10 mouse cellular contexts compared by ENCODE assay signal in the genomic region with DNA sequence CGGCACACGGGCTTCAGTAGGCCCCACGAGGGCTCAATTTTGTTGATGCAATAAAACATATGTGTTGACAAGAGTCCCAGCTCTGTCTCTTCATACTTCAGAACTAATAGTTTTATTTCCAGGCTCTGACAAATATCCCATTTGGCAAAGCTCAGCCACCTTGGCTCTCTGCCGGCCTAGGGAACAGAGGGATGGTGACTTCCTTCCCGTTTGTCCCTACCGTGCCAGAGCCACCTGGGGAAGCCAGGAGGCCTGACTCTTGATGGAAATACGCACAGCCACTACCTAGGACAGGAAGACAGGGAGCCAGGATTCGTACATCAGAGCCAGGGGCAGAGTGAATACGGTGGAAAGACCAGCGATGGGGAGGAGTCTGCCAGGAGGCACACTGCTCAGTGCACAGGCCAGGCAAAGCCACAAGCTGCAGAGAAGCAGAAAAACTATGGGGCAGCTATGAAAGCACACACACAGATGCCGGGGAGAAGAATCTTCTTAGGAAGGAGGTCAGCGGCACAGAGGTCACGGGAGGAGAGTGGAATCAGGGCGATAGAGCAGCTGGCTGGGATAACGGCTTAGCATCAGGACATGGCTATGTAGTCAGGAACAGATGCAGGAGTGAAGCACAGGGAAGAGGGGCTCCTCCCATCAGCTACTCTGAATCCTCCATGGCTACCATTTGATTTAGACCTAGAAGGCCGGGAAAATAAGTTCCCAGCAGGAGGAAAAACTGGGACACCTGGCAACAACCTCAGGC. TPM values are rescaled to one million over a fixed set of nuclear protein-coding genes. Genes with fewer than 3 reads are reported as not detected.
DNase-seq lines count a peak whose midpoint lies in the region; ATAC-seq and TF ChIP-seq lines count a peak whose summit lies in the region.
"Had no signal": no experiment of that assay in that cellular context is flagged by ENCODE, and none has a peak within 500 bp of the region (broad histone marks: within the 10 kb centered on the region; RNA-seq: fewer than 3 reads in every experiment).

No protein-coding gene starts in this region.

- H3K36me3 ChIP-seq in heart, embryonic 12.5 days = no peaks in the 10 kb centered on the region
- H3K36me3 ChIP-seq in thymus, adult 2 months (ENCODE audit: control insufficient read depth, insufficient read depth, low read length) = no peaks in the 10 kb centered on the region

- H3K27ac ChIP-seq in heart, embryonic 12.5 days (ENCODE audit: poor library complexity, severe bottlenecking) = no peak overlapping the region
- no peak overlapping the region for H3K27ac ChIP-seq in thymus, adult 2 months (ENCODE audit: control insufficient read depth, insufficient read depth, low read length)
- H3K27ac ChIP-seq: forebrain, embryonic 10.5 days; limb, embryonic 15.5 days had no signal

- no peak for TF ChIP-seq POLR2A in thymus, adult 2 months (IDR thresholded peaks at IDR 0.05; ENCODE audit: control insufficient read depth, extremely low read depth, insufficient read depth, low read length, poor library complexity)

- H3K9me3 ChIP-seq in heart, embryonic 12.5 days (replicated peaks) = no peaks in the 10 kb centered on the region
- H3K9me3 ChIP-seq: limb, embryonic 15.5 days had no signal

- no peak for TF ChIP-seq CTCF in thymus, adult 2 months (IDR thresholded peaks at IDR 0.05; ENCODE audit: borderline replicate concordance, control insufficient read depth, extremely low read depth, insufficient read depth, low read length, poor library complexity)

- 78% methylated on average over 16 of the region's 16 CpGs for WGBS in heart, embryonic 12.5 days
- WGBS in thymus, adult 2 months = 78% methylated on average over 16 of the region's 16 CpGs

- DNase-seq in heart, adult 11 months = peak; percentile 97
- peak; percentile 79 to 82 for DNase-seq in cerebellum, postnatal 10 days
- peak; percentile 74 to 76 for DNase-seq in heart, postnatal 14 days
- peak; percentile 55 for DNase-seq in lung, postnatal 36 days
- DNase-seq in thymus, adult 2 months = no peak
- DNase-seq in embryo, embryonic 9.5 days (ENCODE audit: extremely low spot score) = no peak
- DNase-seq in layer of hippocampus, adult 9-11 months = no peak

- no peaks in the 10 kb centered on the region for H3K27me3 ChIP-seq in heart, embryonic 12.5 days (replicated peaks)
- H3K27me3 ChIP-seq in thymus, adult 2 months (ENCODE audit: control insufficient read depth, insufficient read depth, low read length) = no peaks in the 10 kb centered on the region
- H3K27me3 ChIP-seq: limb, embryonic 15.5 days had no signal

- H3K4me3 ChIP-seq in heart, embryonic 12.5 days = no peak overlapping the region
- no peak overlapping the region for H3K4me3 ChIP-seq in thymus, adult 2 months (ENCODE audit: control insufficient read depth, insufficient read depth, low read length)
- H3K4me3 ChIP-seq: forebrain, embryonic 10.5 days; limb, embryonic 15.5 days had no signal

- ATAC-seq in heart, embryonic 12.5 days (ENCODE audit: insufficient number of reproducible peaks, low FRiP score) = no peak

- H3K4me2 ChIP-seq in heart, embryonic 12.5 days = no peak overlapping the region
- H3K4me2 ChIP-seq: limb, embryonic 15.5 days had no signal

- peaks cover 55% of the 10 kb centered on the region for H3K4me1 ChIP-seq in heart, embryonic 12.5 days (replicated peaks)
- peaks cover 28% of the 10 kb centered on the region for H3K4me1 ChIP-seq in thymus, adult 2 months (replicated peaks; ENCODE audit: control insufficient read depth, insufficient read depth, low read length)

- H3K9ac ChIP-seq in heart, embryonic 12.5 days = no peak overlapping the region
- H3K9ac ChIP-seq: limb, embryonic 15.5 days had no signal

- intact Hi-C loops in heart, postnatal 14 days (cut with DNase I) = no loop called here

RNA-seq across cellular contexts. Expression of a gene that starts 11.5 kb away (rescaled TPM):
- polyA plus RNA-seq in heart, embryonic 12.5 days (2016; fragmentation: Nextera tagmentation; extraction: Ambion mirVana) = 10.0 and 11.3 TPM in 2 replicates
- 10 to 100 TPM; 29.9 to 31.8 TPM for total RNA-seq in heart, postnatal 14 days (2021)
- polyA plus RNA-seq in thymus, adult 2 months (2012; rRNA removed) = 12.0 and 14.6 TPM in 2 replicates

RNA-seq across cellular contexts. Expression of a gene that starts 52.7 kb away (rescaled TPM):
- 1.2 and 1.5 TPM in 2 replicates for polyA plus RNA-seq in heart, embryonic 12.5 days (2016; fragmentation: Nextera tagmentation; extraction: Ambion mirVana)
- 10 to 100 TPM; 22.8 to 23.9 TPM for total RNA-seq in heart, postnatal 14 days (2021)
- polyA plus RNA-seq in thymus, adult 2 months (2012; rRNA removed) = 2.9 TPM in 2 replicates

Comparison
In these comparisons a context has a peak if more than half of its experiments do, and no peak if none do; other contexts are left out.
1. DNase-seq: peak in heart, adult 11 months (single experiment), cerebellum, postnatal 10 days (2 of 2), heart, postnatal 14 days (2 of 2) and lung, postnatal 36 days (single experiment); none in thymus, adult 2 months (single experiment), embryo, embryonic 9.5 days (single experiment) and layer of hippocampus, adult 9-11 months (single experiment).